Mouse (Mus musculus) hindbrain, embryonic 13.5 days (tissue): Measurements from ENCODE around the gene Ift46. TPM values are rescaled to one million over a fixed set of nuclear protein-coding genes. Genes with fewer than 3 reads are reported as not detected.

Experiments
- ATAC-seq: fragments of 200-750 bp; cut with Nextera tagmentation; 2 replicates; pipeline ENCODE4 v1.8.0; 2017; ENCODE audit warnings: moderate TSS enrichment; ENCODE audit not compliant: low FRiP score
- H3K27ac ChIP-seq: fragments of 300-500 bp; sonication (generic); 2 replicates; pipeline ENCODE4 v1.5.1; 2015; ENCODE audit warnings: inconsistent platforms, mild to moderate bottlenecking, moderate library complexity
- H3K27me3 ChIP-seq: fragments of 300-500 bp; sonication (generic); 2 replicates; pipeline ENCODE4 v1.6.1; 2015; ENCODE audit warnings: mild to moderate bottlenecking, inconsistent platforms
- H3K36me3 ChIP-seq: fragments of 300-500 bp; sonication (generic); 2 replicates; pipeline ENCODE4 v1.6.1; 2015; ENCODE audit warnings: mild to moderate bottlenecking, inconsistent platforms
- H3K4me1 ChIP-seq: fragments of 300-500 bp; sonication (generic); replicated peaks from 2 replicates; pipeline ENCODE4 v1.6.1; 2015; ENCODE audit warnings: inconsistent platforms
- H3K4me2 ChIP-seq: fragments of 300-500 bp; sonication (generic); 2 replicates; pipeline ENCODE4 v1.6.1; 2015; ENCODE audit warnings: inconsistent platforms, mild to moderate bottlenecking, moderate library complexity
- H3K4me3 ChIP-seq: fragments of 300-500 bp; sonication (generic); 2 replicates; pipeline ENCODE4 v1.5.1; 2015; ENCODE audit warnings: mild to moderate bottlenecking, inconsistent platforms
- H3K9ac ChIP-seq: fragments of 300-500 bp; sonication (generic); 2 replicates; pipeline ENCODE4 v1.6.1; 2015; ENCODE audit warnings: mild to moderate bottlenecking, inconsistent platforms
- H3K9me3 ChIP-seq: fragments of 300-500 bp; sonication (generic); 2 replicates; pipeline ENCODE4 v1.6.1; 2016; ENCODE audit warnings: inconsistent platforms
- WGBS: fragments of 180-500 bp; shearing (Covaris S2); methylation state at CpG from one replicate; pipeline ENCODE4 v1.1.7; 2015; 5-methylcytosine and 5-hydroxymethylcytosine counted together
- polyA plus RNA-seq: library from polyadenylated mRNA; unstranded; fragments of >200 nt; fragmentation: Nextera tagmentation; extraction: Ambion mirVana; gene quantifications from 2 replicates; pipeline ENCODE4 v1.2.1, GENCODE M21; 2015

The Ift46 gene
- polyA plus RNA-seq = 158 and 163 TPM in 2 replicates

- Histone ChIP-seq H3K9ac (peak within 1 kb of the TSS; percentile 97), H3K27ac (peak within 1 kb of the TSS; percentile 97), H3K36me3 (no peaks in the 10 kb centered on the region), H3K27me3 (no peaks in the 10 kb centered on the region), H3K4me1 (peaks cover 28% of the 10 kb centered on the region), H3K4me2 (peak within 1 kb of the TSS; percentile 72), H3K4me3 (peak within 1 kb of the TSS; percentile 97), H3K9me3 (no peaks in the 10 kb centered on the region)
- under 1% methylated on average over 82 of the region's 82 CpGs for WGBS
- ATAC-seq = peak; percentile 93
Observed at GRCm38 (mm10) chr9:44767101-44768028, at the start of gene Ift46, which contains the start of gene Arcn1. Gene Ift46, plus strand, starts transcription at chr9:44767908. Gene Arcn1, minus strand, starts transcription at chr9:44767845.

GRCm38 (mm10) chr9:44718937-44719631 lies 48.6 kb upstream of the Ift46 start:
- H3K4me3 ChIP-seq = 0 out of 2 replicates have a peak overlapping the region, but pooled peaks have one; percentile 79
- ATAC-seq = no peak
- peak overlapping the region; percentile 92; the same call in 1 of the 2 replicates for H3K9ac ChIP-seq
- H3K36me3 ChIP-seq = peaks cover 42% of the 10 kb centered on the region
- H3K4me2 ChIP-seq = peak overlapping the region; percentile 88
- no peaks in the 10 kb centered on the region for H3K9me3 ChIP-seq
- 0 out of 2 replicates have a peak overlapping the region, but pooled peaks have one; percentile 18 for H3K27ac ChIP-seq
- WGBS = 91% methylated on average over 12 of the region's 12 CpGs
- peaks cover 64% of the 10 kb centered on the region for H3K4me1 ChIP-seq
- no peaks in the 10 kb centered on the region for H3K27me3 ChIP-seq

GRCm38 (mm10) chr9:44719632-44720357 lies 47.9 kb upstream of the Ift46 start:
- Histone ChIP-seq H3K4me1 (peaks cover 68% of the 10 kb centered on the region), H3K4me3 (peak overlapping the region; percentile 79), H3K4me2 (peak overlapping the region; percentile 88), H3K9me3 (no peaks in the 10 kb centered on the region), H3K9ac (peak overlapping the region; percentile 92), H3K36me3 (peaks cover 35% of the 10 kb centered on the region), H3K27ac (peak overlapping the region; percentile 89), H3K27me3 (no peaks in the 10 kb centered on the region)
- ATAC-seq = no peak
- WGBS = 65% methylated on average over 8 of the region's 8 CpGs

GRCm38 (mm10) chr9:44720358-44721153 lies 47.2 kb upstream of the Ift46 start:
- Histone ChIP-seq H3K36me3 (peaks cover 27% of the 10 kb centered on the region), H3K9me3 (no peaks in the 10 kb centered on the region), H3K4me2 (peak overlapping the region; percentile 88), H3K27ac (peak overlapping the region; percentile 89), H3K4me1 (peaks cover 76% of the 10 kb centered on the region), H3K9ac (peak overlapping the region; percentile 92), H3K27me3 (no peaks in the 10 kb centered on the region), H3K4me3 (peak overlapping the region; percentile 79)
- peak; percentile 21 for ATAC-seq
- 14% methylated on average over 9 of the region's 9 CpGs for WGBS

GRCm38 (mm10) chr9:44721154-44721876 lies 46.4 kb upstream of the Ift46 start:
- ATAC-seq = peak; percentile 75
- H3K9ac ChIP-seq = peak overlapping the region; percentile 92
- no peaks in the 10 kb centered on the region for H3K27me3 ChIP-seq
- H3K9me3 ChIP-seq = no peaks in the 10 kb centered on the region
- peaks cover 20% of the 10 kb centered on the region for H3K36me3 ChIP-seq
- 2% methylated on average over 39 of the region's 40 CpGs for WGBS
- H3K4me2 ChIP-seq = peak overlapping the region; percentile 88
- peak overlapping the region; percentile 89 for H3K27ac ChIP-seq
- H3K4me3 ChIP-seq = peak overlapping the region; percentile 79
- peaks cover 83% of the 10 kb centered on the region for H3K4me1 ChIP-seq

GRCm38 (mm10) chr9:44721877-44722186 lies 45.9 kb upstream of the Ift46 start:
- peak; percentile 3; the same call in 1 of the 2 replicates for ATAC-seq
- H3K4me3 ChIP-seq = peak overlapping the region; percentile 79
- no peaks in the 10 kb centered on the region for H3K27me3 ChIP-seq

GRCm38 (mm10) chr9:44722575-44722974 lies 45.1 kb upstream of the Ift46 start:
- WGBS = 37% methylated on average over 7 of the region's 7 CpGs
- Histone ChIP-seq H3K36me3 (peaks cover 7% of the 10 kb centered on the region), H3K9me3 (no peaks in the 10 kb centered on the region), H3K4me3 (no peak overlapping the region), H3K27ac (peak overlapping the region; percentile 82), H3K4me1 (peaks cover 93% of the 10 kb centered on the region), H3K27me3 (no peaks in the 10 kb centered on the region), H3K9ac (peak overlapping the region; percentile 10; the same call in 1 of the 2 replicates), H3K4me2 (no peak overlapping the region)
- ATAC-seq = no peak

More at GRCm38 (mm10) chr9:44721877-44722186, 45.9 kb upstream of the Ift46 start:
- H3K9ac ChIP-seq = 0 out of 2 replicates have a peak overlapping the region, but pooled peaks have one; percentile 92
- H3K9me3 ChIP-seq = no peaks in the 10 kb centered on the region
- peaks cover 15% of the 10 kb centered on the region for H3K36me3 ChIP-seq
- WGBS = 80% methylated on average over 3 of the region's 3 CpGs
- H3K27ac ChIP-seq = peak overlapping the region; percentile 89
- H3K4me1 ChIP-seq = peaks cover 89% of the 10 kb centered on the region
- peak overlapping the region; percentile 88 for H3K4me2 ChIP-seq

GRCm38 (mm10) chr9:44723008-44723407 lies 44.7 kb upstream of the Ift46 start:
- H3K4me1 ChIP-seq = peaks cover 89% of the 10 kb centered on the region
- H3K27ac ChIP-seq = peak overlapping the region; percentile 82
- H3K9ac ChIP-seq = peak overlapping the region; percentile 35; the same call in 1 of the 2 replicates
- H3K4me3 ChIP-seq = no peak overlapping the region
- H3K4me2 ChIP-seq = no peak overlapping the region
- no peaks in the 10 kb centered on the region for H3K9me3 ChIP-seq
- H3K36me3 ChIP-seq = peaks cover 3% of the 10 kb centered on the region
- ATAC-seq = no peak
- no peaks in the 10 kb centered on the region for H3K27me3 ChIP-seq
- 32% methylated on average over 7 of the region's 7 CpGs for WGBS

- peak overlapping the region; percentile 82 for H3K27ac ChIP-seq
- H3K9ac ChIP-seq = peak overlapping the region; percentile 35; the same call in 1 of the 2 replicates
- H3K36me3 ChIP-seq = no peaks in the 10 kb centered on the region
- WGBS = 62% methylated on average over 11 of the region's 11 CpGs
- H3K4me1 ChIP-seq = peaks cover 83% of the 10 kb centered on the region
- ATAC-seq = no peak
- no peak overlapping the region for H3K4me2 ChIP-seq
- H3K27me3 ChIP-seq = no peaks in the 10 kb centered on the region
- no peaks in the 10 kb centered on the region for H3K9me3 ChIP-seq
- no peak overlapping the region for H3K4me3 ChIP-seq
Observed at GRCm38 (mm10) chr9:44723521-44724041, 44.1 kb upstream of the Ift46 start.

GRCm38 (mm10) chr9:44724223-44724622 lies 43.5 kb upstream of the Ift46 start:
- Histone ChIP-seq H3K27me3 (no peaks in the 10 kb centered on the region), H3K4me3 (no peak overlapping the region), H3K36me3 (no peaks in the 10 kb centered on the region), H3K9ac (no peak overlapping the region), H3K9me3 (no peaks in the 10 kb centered on the region), H3K4me1 (peaks cover 77% of the 10 kb centered on the region), H3K27ac (peak overlapping the region; percentile 82), H3K4me2 (no peak overlapping the region)
- ATAC-seq = no peak
- WGBS = 27% methylated on average over 6 of the region's 6 CpGs
